Mouse (Mus musculus): Measurements from ENCODE around the gene Rhobtb1. TPM values are rescaled to one million over a fixed set of nuclear protein-coding genes. Genes with fewer than 3 reads are reported as not detected.

Gene Rhobtb1
- total RNA-seq, 2 experiments from 2014 or later = 8.6 to 9.5 TPM

DNA sequence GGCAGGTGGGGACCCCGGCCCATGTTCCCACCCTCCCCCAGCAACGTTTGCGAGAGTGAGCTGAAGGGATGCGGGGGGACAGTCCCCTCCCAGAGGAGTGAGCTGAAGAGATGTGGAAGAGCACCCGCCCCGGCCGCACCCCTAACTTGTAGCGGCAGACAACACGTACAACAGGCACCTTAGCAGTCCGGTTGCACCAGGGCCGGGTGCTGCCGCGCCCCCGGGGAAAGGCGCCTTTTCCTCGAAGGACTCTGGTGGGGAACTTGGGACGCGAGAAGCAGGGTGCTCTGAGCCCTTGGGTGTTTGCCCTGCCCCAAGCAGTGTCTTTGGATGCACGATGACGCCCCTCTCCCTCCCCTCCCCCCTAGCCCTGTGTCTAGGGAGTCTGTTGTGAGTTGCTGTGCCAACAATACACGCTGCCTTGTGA, 62.2 kb downstream of the Rhobtb1 start:
- intact Hi-C loops (cut with DNase I) = loop anchor here (2.0 kb wide), 1 partner anchor 27 kb away; no protein-coding TSS in a partner anchor
- no peak for TF ChIP-seq CTCF (IDR thresholded peaks at IDR 0.05)
- Histone ChIP-seq H3K4me3 (peak overlapping the region; percentile 79), H3K27ac (peak overlapping the region; percentile 96)
- DNase-seq (ENCODE audit: extremely low spot score in 1 of 2, low spot score in 2 of 2) = no peak

DNA sequence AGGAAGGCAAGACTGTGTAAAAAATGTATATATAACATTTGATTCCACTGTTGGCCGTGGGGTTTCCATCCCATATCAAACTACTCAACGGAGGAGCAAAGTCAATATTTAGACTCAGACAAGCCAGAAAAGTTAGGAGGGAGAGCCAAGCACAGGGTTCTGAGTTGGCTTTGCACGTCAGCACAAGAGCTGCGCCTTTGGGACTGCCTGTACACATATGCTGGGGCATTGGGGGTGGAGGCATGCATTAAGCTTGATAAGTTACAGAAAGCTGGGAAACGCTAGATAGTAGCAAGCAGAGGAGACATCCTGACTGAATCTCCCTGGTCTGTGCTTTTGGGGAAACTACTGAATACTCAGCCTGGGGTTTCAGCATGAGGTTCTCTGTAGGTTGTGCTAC, 62.8 kb downstream of the Rhobtb1 start:
- no peak for DNase-seq (ENCODE audit: extremely low spot score in 1 of 2, low spot score in 2 of 2)
- Histone ChIP-seq H3K4me3 (peak overlapping the region; percentile 79), H3K27ac (peak overlapping the region; percentile 96)
- no peak for TF ChIP-seq CTCF (IDR thresholded peaks at IDR 0.05)
- intact Hi-C loops (cut with DNase I) = loop anchor here (2.0 kb wide), 1 partner anchor 27 kb away; no protein-coding TSS in a partner anchor

DNA sequence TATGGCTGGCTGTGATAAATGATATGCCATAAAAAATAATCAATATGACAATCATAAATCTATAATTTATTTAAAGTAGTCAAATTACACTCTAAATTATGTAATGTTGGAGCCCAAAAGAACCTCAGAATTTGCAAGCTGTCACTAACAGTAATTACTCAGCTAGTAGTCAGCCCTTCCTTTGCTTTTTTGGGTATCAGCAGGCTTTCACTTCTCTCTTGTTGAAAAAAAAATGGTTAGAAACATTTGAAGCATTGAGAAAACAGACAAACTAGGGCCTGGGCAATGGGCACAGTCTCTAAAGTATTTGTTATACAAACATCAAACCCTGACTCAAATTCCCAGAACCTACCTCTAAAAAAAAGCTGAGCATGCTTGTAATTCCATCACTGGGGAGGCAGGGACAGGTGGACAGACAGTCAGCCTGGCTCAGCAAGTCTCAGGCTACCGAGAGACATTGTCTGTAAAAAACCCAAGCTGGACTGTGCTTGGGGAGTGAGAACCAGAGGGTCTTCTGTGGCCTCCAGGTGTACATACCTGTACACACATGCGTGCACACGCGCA, 66.0 kb downstream of the Rhobtb1 start:
- no peak for TF ChIP-seq CTCF (IDR thresholded peaks at IDR 0.05)
- no peak for DNase-seq (ENCODE audit: extremely low spot score in 1 of 2, low spot score in 2 of 2)
- H3K27ac ChIP-seq = no peak overlapping the region
- H3K4me3 ChIP-seq = no peak overlapping the region
- intact Hi-C loops (cut with DNase I) = no loop called here

DNA sequence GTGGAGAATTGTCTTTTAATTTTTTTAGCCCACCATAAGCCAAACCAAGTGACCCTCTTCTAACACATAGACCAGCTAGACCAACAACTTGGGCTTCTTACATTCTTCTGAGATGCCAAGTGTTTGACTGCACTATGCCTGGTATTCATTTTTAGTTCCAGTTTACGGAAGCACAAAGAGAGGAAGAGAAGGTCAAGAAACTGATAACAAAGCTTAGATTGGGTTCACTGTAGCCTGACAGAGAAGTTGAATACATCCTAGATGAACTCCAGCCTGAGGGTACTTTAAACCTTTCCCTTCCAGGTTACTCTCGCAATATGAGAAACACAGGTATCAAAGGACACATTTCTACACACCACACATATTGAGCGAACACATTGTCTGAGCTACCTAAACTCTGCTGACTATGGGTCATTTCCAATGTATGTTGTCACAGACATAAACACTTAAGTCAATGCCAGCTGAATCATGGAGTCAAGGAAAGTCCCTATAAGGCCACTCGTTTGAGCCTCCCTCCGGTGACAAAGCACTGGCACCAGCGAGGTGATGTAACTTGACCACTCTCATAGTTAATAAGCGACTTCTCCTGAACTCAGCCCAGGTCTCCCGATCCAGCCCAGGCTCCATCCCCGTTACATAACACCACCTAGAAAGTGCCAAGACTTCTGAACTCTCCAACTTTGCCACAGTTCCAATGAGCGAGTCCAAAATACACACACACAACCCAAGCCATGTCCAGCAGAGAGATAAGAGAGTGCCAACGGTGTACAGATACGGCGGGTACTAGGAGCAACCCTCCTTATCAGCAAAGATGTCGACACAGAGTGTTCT, 67.4 kb downstream of the Rhobtb1 start:
- no peak for TF ChIP-seq CTCF (IDR thresholded peaks at IDR 0.05)
- Histone ChIP-seq H3K27ac (no peak overlapping the region), H3K4me3 (no peak overlapping the region)
- no peak for DNase-seq (ENCODE audit: extremely low spot score in 1 of 2, low spot score in 2 of 2)
- intact Hi-C loops (cut with DNase I) = no loop called here

DNA sequence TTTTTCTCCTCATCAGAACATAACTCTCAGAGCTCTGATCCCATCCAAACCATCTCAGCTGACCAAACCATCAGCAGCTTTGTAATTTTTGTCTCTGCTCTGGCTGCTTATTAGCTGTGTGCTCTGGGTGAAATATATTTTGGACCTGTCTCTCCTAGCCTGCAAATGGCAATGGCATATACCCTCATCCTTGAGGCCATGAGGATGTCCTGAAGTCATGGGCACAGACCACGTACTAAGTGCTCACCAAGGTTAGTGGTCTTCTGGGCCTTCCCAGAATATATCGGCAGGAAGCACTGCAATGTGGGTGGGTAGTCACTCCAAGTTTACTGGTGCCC, 68.0 kb downstream of the Rhobtb1 start:
- no peak for DNase-seq (ENCODE audit: extremely low spot score in 1 of 2, low spot score in 2 of 2)
- intact Hi-C loops (cut with DNase I) = no loop called here
- no peak for TF ChIP-seq CTCF (IDR thresholded peaks at IDR 0.05)
- Histone ChIP-seq H3K4me3 (no peak overlapping the region), H3K27ac (no peak overlapping the region)

DNA sequence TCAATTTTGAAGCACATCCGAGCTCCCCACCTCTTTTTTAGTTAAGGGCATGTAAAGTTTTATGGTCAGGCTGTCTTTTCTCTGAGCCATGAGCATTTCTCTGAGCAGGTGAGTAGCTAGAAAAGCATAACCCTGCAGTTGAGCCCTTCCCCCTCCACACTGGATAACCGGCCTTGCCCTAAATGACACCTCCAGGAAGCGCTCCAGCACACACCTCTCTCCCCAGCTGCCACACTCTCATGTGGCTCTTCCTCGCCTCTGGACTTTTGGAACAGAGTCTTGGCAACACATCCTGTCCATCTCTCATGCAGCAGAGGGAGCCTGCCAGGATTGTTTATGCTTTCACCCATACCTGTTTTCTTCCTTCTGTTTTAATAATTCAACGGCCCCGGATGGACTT, 69.1 kb downstream of the Rhobtb1 start:
- Histone ChIP-seq H3K27ac (no peak overlapping the region), H3K4me3 (no peak overlapping the region)
- DNase-seq (ENCODE audit: extremely low spot score in 1 of 2, low spot score in 2 of 2) = no peak
- intact Hi-C loops (cut with DNase I) = no loop called here
- no peak for TF ChIP-seq CTCF (IDR thresholded peaks at IDR 0.05)

DNA sequence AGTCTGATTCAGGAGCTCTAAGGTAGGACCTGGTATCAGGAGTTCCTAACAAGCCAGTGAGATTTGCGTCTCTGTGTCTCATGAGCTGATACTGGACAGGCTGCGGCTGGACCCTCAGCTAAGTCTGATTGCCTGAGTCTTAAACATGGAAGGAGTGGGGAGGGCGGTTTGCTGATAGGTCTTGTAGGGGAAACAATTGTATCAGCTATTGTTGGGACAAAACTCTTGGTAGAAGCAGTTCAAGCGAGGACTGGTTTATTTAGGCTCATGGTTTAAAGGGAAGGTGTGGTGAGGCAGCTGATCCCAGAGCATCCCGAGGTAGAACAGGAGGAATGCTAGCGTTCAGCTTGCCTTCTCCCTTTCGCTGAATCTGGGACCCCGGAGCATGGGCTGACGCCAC, 69.9 kb downstream of the Rhobtb1 start:
- no peak for DNase-seq (ENCODE audit: extremely low spot score in 1 of 2, low spot score in 2 of 2)
- intact Hi-C loops (cut with DNase I) = no loop called here
- no peak overlapping the region for H3K4me3 ChIP-seq
- TF ChIP-seq CTCF (IDR thresholded peaks at IDR 0.05) = no peak
- no peak overlapping the region for H3K27ac ChIP-seq

DNA sequence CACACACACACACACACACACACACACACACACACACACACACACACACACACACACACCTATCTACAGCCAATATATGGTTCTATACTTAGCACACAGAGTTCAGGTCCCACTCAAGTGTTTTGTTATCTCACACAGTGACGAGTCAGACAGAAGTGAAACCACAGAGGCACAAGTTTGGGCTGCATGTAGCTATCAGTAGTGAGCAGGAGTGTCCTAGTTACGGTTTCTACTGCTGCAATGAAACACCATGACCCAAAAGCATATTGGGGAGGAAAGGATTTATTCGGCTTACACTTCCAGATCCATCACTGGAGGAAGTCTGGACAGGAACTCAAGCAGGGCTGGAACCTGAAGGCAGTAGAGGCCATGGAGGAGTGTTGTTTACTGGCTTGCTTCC, 70.7 kb downstream of the Rhobtb1 start:
- no peak for TF ChIP-seq CTCF (IDR thresholded peaks at IDR 0.05)
- no peak overlapping the region for H3K27ac ChIP-seq
- DNase-seq (ENCODE audit: extremely low spot score in 1 of 2, low spot score in 2 of 2) = no peak
- intact Hi-C loops (cut with DNase I) = no loop called here
- no peak overlapping the region for H3K4me3 ChIP-seq

DNA sequence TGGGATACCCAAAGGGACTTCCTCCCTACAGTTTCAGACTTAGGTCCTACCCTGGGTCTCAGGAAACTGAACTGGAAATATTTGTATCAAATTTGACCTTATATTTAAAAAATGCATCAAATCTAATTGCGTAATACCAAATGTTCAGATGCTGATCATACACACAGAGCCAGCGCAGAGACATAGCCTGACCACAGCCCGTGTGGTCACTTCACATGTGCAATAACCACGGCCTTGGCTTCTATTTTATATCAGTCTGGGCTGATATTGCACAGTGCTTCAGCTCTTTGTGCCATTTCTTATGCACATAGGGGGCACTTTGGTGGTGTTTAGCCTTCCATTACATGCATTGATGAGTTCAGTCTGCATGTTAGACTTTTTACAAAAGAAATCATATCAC, 72.0 kb downstream of the Rhobtb1 start:
- no peak for TF ChIP-seq CTCF (IDR thresholded peaks at IDR 0.05)
- intact Hi-C loops (cut with DNase I) = no loop called here
- no peak for DNase-seq (ENCODE audit: extremely low spot score in 1 of 2, low spot score in 2 of 2)

DNA sequence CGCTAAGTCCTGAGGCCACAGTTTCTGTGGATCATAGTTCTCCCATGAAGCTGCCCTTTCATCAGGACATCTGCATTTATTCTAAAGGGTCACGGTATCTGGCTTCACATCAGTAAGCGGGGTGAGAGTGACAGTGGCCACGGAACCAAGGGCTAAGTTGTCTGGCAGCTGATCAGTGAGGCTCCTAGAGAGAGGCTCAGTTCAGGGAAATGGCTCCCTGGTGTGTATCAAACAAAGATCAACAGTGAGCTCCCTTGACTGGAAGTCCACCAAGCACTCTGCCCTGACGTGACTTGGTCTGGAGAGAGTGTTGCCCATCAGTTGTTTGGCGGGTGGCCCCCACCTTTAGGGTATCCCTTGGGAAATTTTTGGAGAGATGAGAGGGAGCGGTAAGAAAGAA, 73.0 kb downstream of the Rhobtb1 start:
- Histone ChIP-seq H3K27ac (no peak overlapping the region), H3K4me3 (no peak overlapping the region)
- intact Hi-C loops (cut with DNase I) = no loop called here
- no peak for TF ChIP-seq CTCF (IDR thresholded peaks at IDR 0.05)
- no peak for DNase-seq (ENCODE audit: extremely low spot score in 1 of 2, low spot score in 2 of 2)

More for the DNA sequence above, 72.0 kb downstream of the Rhobtb1 start:
- H3K27ac ChIP-seq = no peak overlapping the region
- H3K4me3 ChIP-seq = no peak overlapping the region

DNA sequence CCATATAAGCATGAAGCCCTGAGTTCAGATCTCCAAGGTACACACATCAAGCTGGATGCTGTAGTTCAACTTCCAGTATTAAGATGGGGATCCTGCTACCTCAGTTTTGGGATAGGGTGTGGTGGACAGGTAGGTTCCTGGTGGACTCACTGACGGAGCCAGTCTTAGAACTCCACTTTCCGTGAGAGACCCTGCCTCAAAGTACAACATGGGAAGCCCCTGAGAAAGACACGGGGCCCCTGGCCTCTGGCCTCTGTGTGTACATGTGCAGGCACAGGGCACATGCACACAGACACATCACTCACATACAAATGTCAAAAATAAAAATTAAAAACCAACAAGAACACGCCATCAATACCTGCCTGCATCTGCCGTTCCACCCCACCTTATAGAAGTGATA, 74.2 kb downstream of the Rhobtb1 start:
- no peak for DNase-seq (ENCODE audit: extremely low spot score in 1 of 2, low spot score in 2 of 2)
- H3K4me3 ChIP-seq = no peak overlapping the region
- no peak for TF ChIP-seq CTCF (IDR thresholded peaks at IDR 0.05)
- no peak overlapping the region for H3K27ac ChIP-seq
- intact Hi-C loops (cut with DNase I) = no loop called here

DNA sequence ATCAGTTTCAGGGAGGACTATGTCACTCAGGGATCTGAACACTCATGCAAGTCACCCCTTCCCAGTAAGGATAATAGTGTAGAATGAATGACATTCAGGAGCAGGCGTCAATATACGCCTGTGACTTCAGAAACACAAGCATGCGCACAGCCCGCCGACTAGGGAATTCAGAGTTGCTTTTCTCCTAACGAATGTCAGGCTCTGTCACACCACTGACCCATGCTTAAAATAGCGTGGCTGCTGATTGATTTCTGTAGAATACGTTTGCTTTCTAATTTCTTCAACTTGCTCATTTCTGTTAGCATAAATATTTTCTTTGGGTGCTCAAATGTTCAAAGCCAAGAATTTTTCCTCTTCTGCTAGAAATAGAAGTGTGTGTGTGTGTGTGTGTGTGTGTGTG, 74.7 kb downstream of the Rhobtb1 start:
- DNase-seq (ENCODE audit: extremely low spot score in 1 of 2, low spot score in 2 of 2) = no peak
- Histone ChIP-seq H3K27ac (no peak overlapping the region), H3K4me3 (no peak overlapping the region)
- intact Hi-C loops (cut with DNase I) = no loop called here
- TF ChIP-seq CTCF (IDR thresholded peaks at IDR 0.05) = no peak

DNA sequence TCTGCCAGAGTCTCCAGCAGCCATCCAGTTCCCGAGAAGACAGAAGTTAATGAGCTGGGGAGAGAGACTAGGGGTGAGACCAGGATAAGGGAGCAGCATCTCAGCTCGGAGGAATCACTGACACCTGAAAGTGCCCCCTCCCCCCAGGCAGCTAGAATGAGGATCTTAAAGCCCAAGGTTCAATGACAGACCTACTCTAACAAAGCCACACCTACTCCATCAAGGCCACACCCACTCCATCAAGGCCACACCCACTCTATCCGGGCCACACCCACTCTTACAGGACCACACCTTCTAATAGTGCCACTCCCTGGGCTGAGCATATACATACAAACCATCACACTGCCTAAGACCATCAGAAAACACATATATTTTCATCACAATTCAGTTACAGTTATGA, 86.0 kb downstream of the Rhobtb1 start:
- no peak for TF ChIP-seq CTCF (IDR thresholded peaks at IDR 0.05)
- Histone ChIP-seq H3K4me3 (no peak overlapping the region), H3K27ac (no peak overlapping the region)
- intact Hi-C loops (cut with DNase I) = no loop called here
- no peak for DNase-seq (ENCODE audit: extremely low spot score in 1 of 2, low spot score in 2 of 2)
